Comparison of ENCODE assay signal across 9 mouse cellular contexts in the genomic region with DNA sequence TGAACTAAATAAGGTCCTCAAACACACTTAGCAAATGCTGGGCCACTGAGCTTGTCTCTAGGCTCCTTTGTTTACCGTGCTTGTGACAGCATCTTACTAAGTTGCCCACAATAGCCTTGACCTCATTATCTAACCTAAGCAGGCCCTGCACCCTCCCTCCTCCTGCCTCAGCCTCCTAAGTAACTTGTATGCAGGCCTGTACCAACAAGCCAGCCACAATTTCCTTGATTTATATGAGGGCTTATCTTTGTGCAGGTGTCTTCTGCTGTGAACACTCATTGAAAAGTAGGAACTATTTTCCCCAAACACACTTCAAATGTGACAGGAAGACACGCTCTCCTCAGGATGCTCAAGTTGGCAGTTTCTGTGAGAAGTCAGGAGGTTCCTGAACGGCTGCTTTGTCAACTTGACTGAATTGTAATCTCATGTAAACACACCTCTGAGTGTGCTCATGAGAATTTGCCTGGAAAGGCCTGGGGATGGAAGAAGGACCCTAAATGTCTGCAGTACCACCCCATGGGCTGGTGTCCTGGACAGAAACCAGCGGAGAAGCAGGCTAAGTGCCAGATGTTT. TPM values are rescaled to one million over a fixed set of nuclear protein-coding genes. Genes with fewer than 3 reads are reported as not detected.
DNase-seq lines count a peak whose midpoint lies in the region; ATAC-seq and TF ChIP-seq lines count a peak whose summit lies in the region.
"Had no signal": no experiment of that assay in that cellular context is flagged by ENCODE, and none has a peak within 500 bp of the region (broad histone marks: within the 10 kb centered on the region; RNA-seq: fewer than 3 reads in every experiment).

No protein-coding gene starts in this region.

- ATAC-seq in kidney, postnatal 0 days (replicated peaks; ENCODE audit: low FRiP score, low read depth): no peak
- no peak for ATAC-seq in forebrain, embryonic 14.5 days
- peak; percentile 76 for ATAC-seq in megakaryocyte progenitor cell, adult 5-6 weeks (replicated peaks; ENCODE audit: poor library complexity)

- H3K27ac ChIP-seq in kidney, postnatal 0 days: 0 out of 2 replicates have a peak overlapping the region, but pooled peaks have one; percentile 44
- H3K27ac ChIP-seq in forebrain, embryonic 14.5 days (ENCODE audit: low read depth, low read length): peak overlapping the region; percentile 33; the same call in 1 of the 2 replicates

- no peaks in the 10 kb centered on the region for H3K9me3 ChIP-seq in kidney, postnatal 0 days (replicated peaks; ENCODE audit: low read length)
- no peaks in the 10 kb centered on the region for H3K9me3 ChIP-seq in forebrain, embryonic 14.5 days (replicated peaks; ENCODE audit: control insufficient read depth, low read length)

- no peak for DNase-seq in kidney, postnatal 0 days (ENCODE audit: low spot score)
- no peak for DNase-seq in kidney, postnatal 25 days
- DNase-seq in MN1 (ENCODE audit: low spot score): peak; percentile 39
- no peak for DNase-seq in forebrain, embryonic 14.5 days (ENCODE audit: low spot score)
- DNase-seq in right cerebral cortex, postnatal 36 days (ENCODE audit: low spot score in 2 of 2): no peak
- no peak for DNase-seq in testis, postnatal 10 days (ENCODE audit: low spot score)
- no peak for DNase-seq in gastrocnemius, adult 18-20 months (ENCODE audit: low spot score)
- DNase-seq: kidney, adult 2 months had no signal

- H3K9ac ChIP-seq in kidney, postnatal 0 days (ENCODE audit: low read depth, low read length): no peak overlapping the region
- H3K9ac ChIP-seq in forebrain, embryonic 14.5 days (ENCODE audit: low read length): no peak overlapping the region

- no peaks in the 10 kb centered on the region for H3K36me3 ChIP-seq in kidney, postnatal 0 days (ENCODE audit: insufficient read depth, low read length)
- no peaks in the 10 kb centered on the region for H3K36me3 ChIP-seq in forebrain, embryonic 14.5 days (ENCODE audit: control insufficient read depth, insufficient read depth, low read length)

- no peaks in the 10 kb centered on the region for H3K4me1 ChIP-seq in kidney, postnatal 0 days (replicated peaks; ENCODE audit: insufficient read depth, low read length)
- H3K4me1 ChIP-seq in forebrain, embryonic 14.5 days (ENCODE audit: control insufficient read depth, insufficient read depth, low read length): no peaks in the 10 kb centered on the region

- WGBS in kidney, postnatal 0 days: 46% methylated on average over 4 of the region's 4 CpGs
- 17% methylated on average over 4 of the region's 4 CpGs for WGBS in forebrain, embryonic 14.5 days

- no peak overlapping the region for H3K4me2 ChIP-seq in kidney, postnatal 0 days (ENCODE audit: low read length)
- H3K4me2 ChIP-seq in forebrain, embryonic 14.5 days (ENCODE audit: low read length): no peak overlapping the region

- no peak for TF ChIP-seq CTCF in kidney, postnatal 0 days (IDR thresholded peaks at IDR 0.05; ENCODE audit: low read depth)

- no peaks in the 10 kb centered on the region for H3K27me3 ChIP-seq in kidney, postnatal 0 days (ENCODE audit: insufficient read depth, low read length)
- no peaks in the 10 kb centered on the region for H3K27me3 ChIP-seq in forebrain, embryonic 14.5 days (replicated peaks; ENCODE audit: control insufficient read depth, insufficient read depth, low read length)

- no peak overlapping the region for H3K4me3 ChIP-seq in kidney, postnatal 0 days (replicated peaks; ENCODE audit: low read depth, low read length)
- no peak overlapping the region for H3K4me3 ChIP-seq in forebrain, embryonic 14.5 days (ENCODE audit: low read depth, low read length)

RNA-seq across cellular contexts. Expression of gene Edaradd, which starts 17.5 kb away (rescaled TPM):
- 1.6 and 1.9 TPM in 2 replicates for polyA plus RNA-seq in kidney, postnatal 0 days (2015; fragmentation: Nextera tagmentation; extraction: Ambion mirVana)
- polyA plus RNA-seq in forebrain, embryonic 14.5 days (2014; fragmentation: Nextera tagmentation; extraction: Ambion mirVana): 1.0 and 1.5 TPM in 2 replicates
- total RNA-seq in megakaryocyte progenitor cell, adult 5-6 weeks (2015): 0.15 and 0.49 TPM in 2 replicates
- total RNA-seq in megakaryocyte progenitor cell, adult 5-6 weeks (2017): 0.27 and 0.42 TPM in 2 replicates
- total RNA-seq in gastrocnemius, adult 18-20 months (2021): not detected

RNA-seq across cellular contexts. Expression of gene Lgals8, which starts 38.0 kb away (rescaled TPM):
- polyA plus RNA-seq in kidney, postnatal 0 days (2015; fragmentation: Nextera tagmentation; extraction: Ambion mirVana): 27.5 and 30.0 TPM in 2 replicates
- 10.7 and 15.6 TPM in 2 replicates for polyA plus RNA-seq in forebrain, embryonic 14.5 days (2014; fragmentation: Nextera tagmentation; extraction: Ambion mirVana)
- 22.4 and 25.1 TPM in 2 replicates for total RNA-seq in megakaryocyte progenitor cell, adult 5-6 weeks (2015)
- 33.6 and 48.2 TPM in 2 replicates for total RNA-seq in megakaryocyte progenitor cell, adult 5-6 weeks (2017)
- 10 to 100 TPM; 26.0 to 27.1 TPM for total RNA-seq in gastrocnemius, adult 18-20 months (2021)
